Mouse (Mus musculus) layer of hippocampus, adult 11-12 months (tissue): ENCODE data around the gene Ankrd13a.
A peak's percentile ranks its signal among the peaks of the same experiment; 100 is the strongest.

Experiments
- DNase-seq: peaks from one replicate; pipeline ENCODE4 v3.0.0; 2022; ENCODE audit warnings: low spot score

Gene Ankrd13a

GRCm38 (mm10) chr5:114766686-114767085 lies 7.8 kb upstream of the Ankrd13a start:
- no peak for DNase-seq

GRCm38 (mm10) chr5:114767185-114767584 lies 7.3 kb upstream of the Ankrd13a start:
- no peak for DNase-seq

- DNase-seq: no peak
These were observed 4.7 kb upstream of the Ankrd13a start for GRCm38 (mm10) chr5:114769786-114770185.

GRCm38 (mm10) chr5:114771796-114772195 lies 2.7 kb upstream of the Ankrd13a start:
- no peak for DNase-seq

GRCm38 (mm10) chr5:114772456-114773203 lies 1.8 kb upstream of the Ankrd13a start:
- no peak for DNase-seq

GRCm38 (mm10) chr5:114773211-114773710 lies 1.2 kb upstream of the Ankrd13a start:
- peak; percentile 97 for DNase-seq

GRCm38 (mm10) chr5:114773780-114774179 lies 697 bp upstream of the Ankrd13a start:
- DNase-seq: no peak

GRCm38 (mm10) chr5:114775056-114775979 lies 841 bp downstream of the Ankrd13a start, which contains the start of gene Git2:
Git2 (minus strand) TSS chr5:114775517.
- DNase-seq: no peak

- no peak for DNase-seq
These were observed 1.7 kb downstream of the Ankrd13a start for GRCm38 (mm10) chr5:114776174-114776573.

GRCm38 (mm10) chr5:114779956-114780489 lies 5.5 kb downstream of the Ankrd13a start:
- no peak for DNase-seq

- DNase-seq: no peak
These were observed 6.4 kb downstream of the Ankrd13a start for GRCm38 (mm10) chr5:114780912-114781311.

- DNase-seq: no peak
These were observed 8.5 kb downstream of the Ankrd13a start for GRCm38 (mm10) chr5:114782991-114783390.

GRCm38 (mm10) chr5:114783405-114784163 lies 9.1 kb downstream of the Ankrd13a start:
- DNase-seq: no peak

GRCm38 (mm10) chr5:114784622-114785165 lies 10.2 kb downstream of the Ankrd13a start:
- DNase-seq: no peak

GRCm38 (mm10) chr5:114785196-114785595 lies 10.7 kb downstream of the Ankrd13a start:
- no peak for DNase-seq

- peak; percentile 78 for DNase-seq
These were observed 18.8 kb downstream of the Ankrd13a start for GRCm38 (mm10) chr5:114793317-114793716.

- DNase-seq: no peak
These were observed 20.1 kb downstream of the Ankrd13a start for GRCm38 (mm10) chr5:114794609-114795008.

- DNase-seq: no peak
These were observed 20.8 kb downstream of the Ankrd13a start for GRCm38 (mm10) chr5:114795231-114795630.

- no peak for DNase-seq
These were observed 21.2 kb downstream of the Ankrd13a start for GRCm38 (mm10) chr5:114795653-114796052.

GRCm38 (mm10) chr5:114796299-114797012 lies 22.0 kb downstream of the Ankrd13a start:
- DNase-seq: no peak

GRCm38 (mm10) chr5:114797253-114797652 lies 22.8 kb downstream of the Ankrd13a start:
- DNase-seq: no peak
